Mouse (Mus musculus): ENCODE measurements around the gene Crocc.
A peak's percentile ranks its signal among the peaks of the same experiment; 100 is the strongest.

Crocc gene

DNA sequence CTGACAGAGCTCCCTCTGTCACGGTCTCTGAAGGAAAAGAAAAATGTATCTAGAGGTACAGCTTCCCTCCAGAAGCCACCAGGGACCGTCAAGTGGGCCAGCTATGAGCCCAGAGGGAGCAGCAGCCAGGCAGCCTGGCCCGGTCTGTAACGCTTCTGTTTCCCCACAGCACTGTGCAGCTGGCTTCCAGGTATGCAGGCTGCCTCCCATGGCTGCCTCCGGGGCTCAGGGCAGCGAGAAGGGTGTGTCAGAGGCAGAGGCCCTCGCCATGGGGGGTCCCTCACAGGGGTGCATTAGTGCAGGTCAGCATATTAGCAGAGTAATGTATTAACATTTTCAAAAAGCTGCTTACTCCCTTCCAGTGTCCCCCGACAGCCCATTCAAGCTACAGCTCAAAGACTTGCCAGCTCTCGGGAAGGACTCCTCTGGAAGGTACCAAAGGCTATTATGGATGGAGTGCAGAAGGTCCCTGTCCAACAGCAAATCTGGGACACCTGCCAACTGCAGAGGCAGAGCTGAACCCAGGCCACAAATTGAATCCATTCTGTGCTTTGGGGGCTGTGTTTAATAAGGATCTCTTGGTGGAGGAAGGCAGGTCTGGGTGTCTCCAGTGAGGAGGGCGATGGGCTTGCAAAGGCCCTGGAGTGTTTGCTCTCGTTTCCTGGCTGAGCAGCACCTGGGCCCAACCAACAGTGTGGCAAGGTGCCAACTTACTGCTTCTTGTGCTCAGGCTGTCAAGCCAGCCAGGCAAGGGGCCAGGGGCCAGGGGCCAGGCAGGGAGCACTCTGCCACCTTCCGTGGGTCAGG is 6.6 kb upstream of the Crocc start:
- DNase-seq: no peak

DNA sequence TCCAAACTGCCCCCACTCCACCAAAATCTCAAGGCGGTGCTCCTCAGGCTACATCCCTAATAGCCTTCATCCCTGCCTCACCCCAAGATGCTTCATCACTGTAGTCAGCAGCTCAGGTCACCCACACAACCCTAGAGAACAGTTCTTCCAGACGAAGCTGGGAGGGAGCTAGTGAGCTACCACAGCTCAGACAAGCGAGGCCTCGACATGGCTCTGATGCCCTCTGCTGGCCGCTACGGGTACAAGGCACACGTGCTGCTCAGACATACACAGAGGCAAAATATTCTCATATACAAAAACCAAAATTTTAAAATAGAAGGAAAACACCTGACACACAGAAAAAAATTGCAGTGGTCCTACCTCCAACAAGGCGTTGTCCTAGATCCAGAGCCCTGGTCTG is 4.8 kb upstream of the Crocc start:
- peak; percentile 85 for DNase-seq

DNA sequence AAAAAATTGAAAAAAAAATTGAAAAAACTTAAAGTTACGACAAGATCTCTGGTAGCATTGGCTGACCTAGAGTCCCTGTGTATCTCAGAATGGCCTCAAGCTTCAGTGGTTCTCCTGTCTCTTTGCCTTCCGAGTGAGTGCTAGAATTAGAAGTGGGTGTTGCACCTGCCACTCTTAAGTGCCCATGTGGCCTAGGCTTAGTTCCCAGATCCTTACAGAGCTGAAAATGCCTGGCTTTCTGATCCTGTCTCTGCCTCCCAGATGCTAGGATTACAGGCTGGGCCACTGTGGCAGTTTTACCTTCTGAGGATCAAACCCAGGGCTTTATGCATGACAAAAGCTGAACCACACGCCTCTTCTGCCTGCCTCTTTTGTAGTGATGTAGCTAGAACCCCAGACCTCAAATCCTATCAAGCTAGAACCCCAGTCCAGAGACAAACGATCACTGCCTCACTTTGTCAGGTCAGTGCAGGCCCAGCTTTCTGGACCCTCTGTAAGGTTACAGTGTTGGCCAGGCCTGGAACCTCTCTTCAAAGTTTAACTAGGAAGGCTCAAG is 3.8 kb upstream of the Crocc start:
- no peak for DNase-seq

DNA sequence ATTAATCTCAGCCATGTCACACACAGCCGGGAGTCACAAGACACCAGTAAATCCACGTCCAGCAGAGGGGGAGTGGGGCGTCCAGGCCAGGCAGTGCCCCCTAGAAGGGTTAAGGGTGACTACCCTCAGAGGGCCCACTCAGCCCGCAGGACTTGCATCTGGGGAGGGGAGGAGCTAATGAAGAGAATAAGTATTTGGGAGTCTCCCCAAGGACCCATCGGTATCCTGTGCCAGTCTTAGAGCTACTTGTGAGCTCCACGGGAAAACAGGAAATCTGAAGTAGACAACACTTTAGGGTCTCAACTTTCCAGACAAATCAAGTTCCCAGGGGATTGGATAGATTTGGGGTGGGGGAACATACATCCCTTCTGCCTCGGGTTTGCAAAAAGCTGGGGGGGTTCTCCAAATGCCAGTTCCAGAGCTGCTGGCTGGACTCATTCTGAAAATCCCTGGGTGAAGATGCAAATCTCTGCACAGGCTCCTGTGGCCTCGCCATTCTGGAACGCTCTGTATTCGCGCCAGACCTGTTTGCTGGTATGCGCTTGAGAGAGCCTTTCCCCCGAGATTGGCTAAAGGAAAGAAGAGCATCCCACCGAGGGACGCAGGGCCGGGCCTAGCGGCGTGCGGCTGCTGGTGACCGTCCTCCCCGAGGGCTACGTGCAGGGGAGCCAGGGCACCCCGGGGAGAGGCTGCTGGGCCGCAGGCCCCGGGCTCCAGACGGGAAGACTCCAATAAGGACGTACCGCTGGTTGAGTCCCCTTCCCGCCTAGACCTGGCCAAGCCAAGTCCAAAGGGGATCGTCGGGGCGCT is 529 bp downstream of the Crocc start:
- no peak for DNase-seq

DNA sequence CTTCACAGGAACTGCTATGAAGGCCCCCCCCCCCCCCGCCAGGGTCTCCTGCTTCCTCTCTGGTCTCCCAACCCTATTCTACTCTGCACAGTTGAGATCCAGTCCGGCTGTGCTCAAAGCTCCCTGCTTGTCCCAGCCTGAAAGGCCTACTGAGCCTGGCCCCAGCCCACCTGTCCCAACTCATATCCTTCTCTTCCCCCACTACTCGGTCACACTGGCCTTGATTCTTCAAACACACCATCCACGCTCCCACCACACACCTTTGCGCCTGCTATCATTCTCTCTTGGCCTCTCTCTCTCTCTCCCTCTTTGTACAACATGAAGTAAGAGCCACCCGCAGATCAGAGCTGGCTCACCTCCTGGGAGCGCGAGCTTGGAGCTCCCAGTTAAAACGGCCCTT is 1.5 kb downstream of the Crocc start:
- no peak for DNase-seq

DNA sequence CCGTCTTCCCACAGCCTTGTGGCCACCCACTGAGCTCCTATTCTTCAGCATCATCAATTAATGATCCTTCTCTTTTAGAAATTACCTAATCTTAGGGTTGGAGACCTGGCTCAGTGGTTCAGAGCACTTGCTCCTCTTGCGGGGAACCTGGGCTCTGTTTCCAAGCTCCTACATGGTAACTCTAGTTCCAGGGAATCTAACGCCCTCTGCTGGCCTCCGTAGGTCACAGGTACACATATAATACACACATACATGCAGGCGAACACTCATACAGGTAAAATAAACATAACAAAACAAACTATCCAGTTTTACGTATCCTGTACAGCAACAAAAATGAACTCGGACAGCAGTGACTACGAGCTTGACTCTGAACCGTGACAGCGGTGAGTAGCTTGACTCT is 3.4 kb downstream of the Crocc start:
- DNase-seq: no peak

DNA sequence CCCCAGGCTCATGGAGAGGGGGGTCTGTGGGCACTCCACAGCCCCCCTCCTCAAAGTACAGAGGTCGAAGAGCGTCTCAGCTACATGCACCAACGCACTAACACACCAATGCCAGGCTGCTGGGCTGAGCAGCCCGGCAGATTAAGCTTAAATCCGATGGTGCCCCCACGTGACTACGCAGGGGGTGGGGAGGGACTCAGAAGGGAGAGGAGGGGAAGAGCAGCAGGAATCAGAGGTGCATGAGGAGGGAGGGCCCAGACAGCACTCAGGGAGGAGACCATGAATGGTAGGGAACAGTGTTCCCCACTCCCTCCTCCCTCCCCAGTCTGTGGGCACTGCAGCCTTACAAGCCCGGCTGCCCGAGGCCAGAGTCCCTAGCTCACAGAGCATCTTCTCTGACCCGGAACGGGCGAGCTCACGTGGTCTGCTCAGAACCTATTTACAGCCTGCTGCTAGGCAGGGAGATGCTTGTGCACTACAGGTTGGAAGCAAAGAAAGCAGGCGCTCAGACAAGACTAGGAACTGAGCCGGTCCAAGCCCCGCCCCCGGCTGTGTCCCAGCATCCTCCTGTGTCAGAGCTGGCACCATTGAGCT is 6.7 kb downstream of the Crocc start:
- peak; percentile 85 for DNase-seq

DNA sequence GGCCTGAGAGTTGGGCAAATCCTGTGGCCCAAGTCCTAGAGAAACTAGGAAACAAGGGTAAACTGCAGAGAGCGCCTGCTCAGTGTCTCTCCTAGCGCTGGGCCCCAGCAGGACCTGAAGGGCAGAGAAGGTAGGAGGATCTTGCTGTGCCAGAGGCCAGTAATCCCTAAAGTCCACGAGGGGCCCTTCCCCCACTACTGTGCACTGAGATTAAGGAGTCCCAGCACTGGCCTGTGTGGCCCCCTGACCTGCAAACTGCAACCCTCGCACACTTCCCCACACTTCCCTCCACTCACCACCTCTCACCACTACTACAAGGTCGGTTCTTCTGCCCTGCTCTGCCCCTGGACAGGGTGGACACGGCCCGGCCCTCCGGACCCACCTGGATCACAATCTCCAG is 7.2 kb downstream of the Crocc start:
- no peak for DNase-seq

DNA sequence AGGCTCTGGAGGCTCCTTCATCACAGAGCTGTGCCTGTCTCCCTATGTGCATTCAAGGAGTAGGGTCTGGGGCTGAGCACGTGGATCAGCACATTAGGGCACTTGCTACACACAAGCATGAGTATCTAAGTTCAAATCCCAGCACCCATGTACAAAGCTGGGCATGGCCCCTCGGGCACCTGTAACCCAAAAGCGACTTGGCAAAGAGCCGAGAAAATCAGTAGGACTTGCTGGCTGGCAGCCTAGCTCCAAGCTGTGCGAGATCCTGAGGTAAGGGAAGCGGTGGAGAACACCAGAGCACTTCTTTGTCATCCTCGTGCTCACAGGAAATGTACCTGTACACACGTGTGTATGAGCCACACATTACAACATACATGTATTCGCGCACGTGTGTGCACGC is 7.9 kb downstream of the Crocc start:
- no peak for DNase-seq

DNA sequence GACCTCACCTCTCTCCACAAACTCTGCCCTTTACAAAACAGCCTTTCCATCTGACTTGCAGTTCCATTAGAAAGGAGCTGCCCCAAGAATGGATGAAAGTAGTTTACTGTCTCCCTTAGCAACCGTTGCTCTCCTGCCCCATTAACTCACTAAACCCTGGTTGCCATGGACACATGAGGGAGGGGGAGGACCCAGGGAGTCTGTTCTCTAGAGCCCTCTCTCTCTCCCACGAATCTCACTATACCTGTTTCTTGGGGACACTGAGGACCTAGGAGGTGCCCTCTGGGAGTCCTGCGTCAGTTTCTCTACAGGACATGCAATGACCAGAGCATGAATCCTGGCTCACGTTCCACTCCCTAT is 10.9 kb downstream of the Crocc start:
- peak; percentile 71 for DNase-seq

DNA sequence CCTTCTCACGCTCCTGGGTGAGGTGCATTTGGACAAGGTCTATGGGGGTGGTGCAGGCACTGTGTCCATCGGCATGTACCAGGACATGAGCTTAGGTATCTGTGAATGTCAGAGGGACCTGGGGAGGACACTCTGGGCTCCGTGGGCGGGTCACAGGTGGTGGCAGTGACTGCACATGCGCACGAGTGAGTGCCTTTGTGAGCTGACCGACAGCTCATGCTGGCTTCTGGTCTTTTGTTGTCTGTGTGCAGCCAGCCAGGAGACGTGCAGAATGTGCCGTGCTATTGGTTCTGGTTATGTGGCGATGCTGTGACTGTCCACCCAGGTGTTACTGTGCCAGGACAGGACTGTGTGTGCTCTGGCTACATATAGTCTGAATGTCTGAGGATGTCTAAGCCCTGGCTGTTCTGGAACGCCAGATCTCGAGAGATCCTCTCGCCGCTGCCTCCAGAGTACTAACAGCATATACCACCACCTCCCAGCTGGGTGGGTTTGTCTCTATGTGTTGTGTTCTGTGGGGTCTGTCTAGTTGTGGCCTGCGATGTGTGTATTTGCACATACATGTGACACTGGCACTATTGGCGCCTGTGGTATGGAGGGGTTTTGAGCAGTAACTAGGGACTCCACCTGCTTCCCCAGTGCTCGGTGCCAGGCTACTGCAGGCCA is 11.4 kb downstream of the Crocc start:
- DNase-seq: no peak

DNA sequence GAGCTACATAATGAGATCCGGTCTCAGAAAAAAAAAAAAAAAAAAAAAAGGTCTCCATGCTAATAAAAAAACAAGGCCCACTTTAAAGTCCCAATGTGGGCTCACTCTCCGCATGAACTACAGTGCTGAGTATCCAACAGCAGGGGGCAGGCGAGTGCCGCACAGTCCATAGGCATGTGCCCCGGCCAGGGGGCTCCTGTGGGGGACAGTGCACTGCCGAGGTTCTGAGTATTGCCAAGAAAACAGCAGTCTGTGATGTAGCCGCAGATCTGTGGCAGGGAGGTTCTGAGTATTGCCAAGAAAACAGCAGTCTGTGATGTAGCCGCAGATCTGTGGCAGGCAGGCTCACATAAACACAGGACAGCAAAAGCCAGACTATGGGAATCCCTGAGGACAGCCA is 15.5 kb downstream of the Crocc start:
- no peak for DNase-seq

DNA sequence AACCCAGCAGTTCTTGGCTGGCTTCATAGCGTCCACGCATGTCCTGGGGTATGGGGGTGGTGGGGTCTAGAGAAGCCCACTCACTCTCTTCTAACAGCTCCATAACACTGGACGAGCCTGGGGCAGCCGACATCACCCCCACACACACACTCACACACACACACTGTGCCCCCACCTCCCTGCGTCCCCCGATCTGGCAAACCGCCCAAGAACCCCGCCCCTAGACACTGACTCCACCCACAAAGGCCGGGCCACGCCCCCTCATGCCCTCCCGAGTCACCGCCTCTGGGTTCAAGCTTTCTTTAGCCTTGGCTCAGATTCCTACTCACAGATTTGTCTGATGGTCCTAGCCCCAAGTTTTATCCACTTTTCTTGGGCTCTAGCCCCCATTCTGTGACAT is 19.2 kb downstream of the Crocc start:
- no peak for DNase-seq

DNA sequence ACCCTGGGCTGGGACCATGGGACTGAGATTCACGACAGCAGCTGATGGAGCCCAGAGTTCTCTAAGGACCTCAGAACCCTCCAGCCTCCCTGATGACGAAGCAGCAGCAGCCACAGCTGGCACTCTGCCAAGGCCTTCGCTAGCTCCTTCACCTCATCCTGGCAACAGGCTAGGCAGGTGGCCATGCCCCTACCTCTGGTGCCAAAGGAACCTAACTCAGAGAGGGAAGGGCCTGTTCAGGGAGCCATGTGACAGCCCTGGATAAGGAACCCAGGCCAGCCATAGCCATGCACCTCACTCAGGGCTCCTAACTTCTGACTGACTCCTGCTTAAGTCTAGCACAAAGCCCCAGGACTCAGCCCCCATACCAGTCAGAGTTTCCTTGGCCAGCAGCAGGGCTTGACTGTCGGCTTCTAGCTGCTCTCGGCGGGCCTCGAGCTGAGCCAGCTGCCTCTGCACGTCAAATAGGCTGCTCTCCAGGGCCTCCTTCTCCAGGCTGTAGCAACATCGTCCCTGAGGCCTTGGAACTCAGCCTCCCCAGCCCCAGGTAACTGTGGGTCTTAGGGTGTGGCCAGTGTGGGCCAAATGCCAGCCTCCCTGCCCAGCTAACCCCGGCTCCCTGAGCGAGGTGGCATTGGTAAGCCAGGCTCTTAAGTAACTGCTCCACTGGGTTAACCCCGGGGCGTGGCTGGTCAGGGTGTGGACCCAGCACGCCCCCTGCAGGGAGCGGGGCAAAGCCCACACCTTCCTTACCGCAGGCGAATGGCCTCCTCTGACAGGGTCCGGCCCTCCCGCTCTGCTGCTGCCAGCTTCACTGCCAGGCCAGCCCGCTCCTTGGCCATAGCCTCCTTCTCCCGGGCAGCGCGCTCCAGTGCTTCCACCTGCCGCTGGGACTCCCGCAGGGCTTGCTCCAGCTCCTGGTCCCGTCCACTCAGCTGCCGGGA is 26.5 kb downstream of the Crocc start:
- no peak for DNase-seq

DNA sequence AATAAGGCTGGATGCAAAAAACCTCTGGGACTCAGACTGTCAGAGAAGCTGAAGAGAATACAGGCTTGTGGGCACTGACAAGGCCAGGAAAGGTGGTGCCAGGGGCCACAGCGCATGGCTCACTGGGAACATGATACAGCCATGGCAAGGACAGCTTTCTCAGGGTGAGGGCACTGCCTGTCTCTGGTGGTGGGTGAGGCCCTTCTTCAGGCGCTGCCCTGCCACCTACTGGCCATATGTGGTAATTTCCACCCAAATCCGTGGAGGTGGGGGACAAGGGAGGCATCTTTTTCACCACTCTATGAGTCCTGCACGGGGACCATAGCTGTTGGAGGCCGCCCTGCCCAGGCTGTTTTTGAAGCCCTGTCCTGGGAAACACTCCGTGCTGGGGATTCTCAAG is 28.6 kb downstream of the Crocc start:
- DNase-seq: peak; percentile 76

DNA sequence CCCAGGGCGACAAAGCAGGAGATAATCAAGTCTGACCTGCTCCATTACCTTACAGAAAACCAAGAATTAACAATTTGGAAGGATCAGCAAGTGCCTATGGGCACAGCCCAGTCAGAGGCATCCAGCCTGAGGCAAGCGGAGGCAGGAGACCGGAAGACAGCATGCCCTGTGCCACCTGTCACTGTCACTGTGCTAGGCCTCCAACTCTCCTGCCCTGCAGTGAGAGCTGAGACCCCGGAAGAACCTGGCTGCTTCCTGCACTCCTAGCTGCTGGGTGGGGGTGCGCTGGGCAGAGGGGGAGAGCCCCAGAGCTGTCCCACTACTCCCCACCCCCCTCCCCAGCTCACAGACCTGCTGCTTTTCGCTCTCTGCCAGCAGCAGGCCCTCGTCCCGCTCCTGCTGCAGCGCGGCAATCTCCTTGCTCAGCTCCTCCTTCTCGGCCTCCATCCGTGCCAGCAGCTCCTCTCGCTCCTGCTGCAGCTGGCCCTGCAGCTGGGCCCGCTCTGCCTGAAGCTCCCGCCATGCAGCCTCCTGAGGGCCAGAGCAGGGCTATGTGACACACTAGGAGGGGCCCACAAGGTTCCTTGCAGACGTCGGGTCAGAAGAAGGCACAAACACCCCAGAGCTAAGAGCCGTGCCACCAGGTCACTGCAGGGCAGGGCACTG is 29.7 kb downstream of the Crocc start:
- DNase-seq: no peak

DNA sequence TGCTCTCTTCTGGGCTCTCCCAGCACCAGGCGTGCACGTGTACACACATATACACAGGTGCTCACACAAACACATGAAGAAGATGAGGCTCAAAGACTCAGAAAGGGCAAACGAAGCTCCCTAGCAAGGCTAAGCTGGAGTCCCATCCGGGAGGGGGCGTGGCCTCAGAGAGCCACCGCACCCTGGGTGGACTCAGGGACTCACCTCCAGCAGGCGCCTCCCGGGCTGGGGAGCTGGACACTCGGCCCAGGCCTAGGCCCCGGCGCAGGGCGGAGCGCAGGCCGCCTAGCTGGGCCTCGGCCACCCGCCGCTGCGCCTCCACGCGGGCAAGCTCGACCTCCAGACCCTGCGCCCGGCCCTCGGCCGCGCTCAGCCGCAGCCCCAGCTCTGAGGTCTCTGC is 35.4 kb downstream of the Crocc start:
- DNase-seq: no peak

DNA sequence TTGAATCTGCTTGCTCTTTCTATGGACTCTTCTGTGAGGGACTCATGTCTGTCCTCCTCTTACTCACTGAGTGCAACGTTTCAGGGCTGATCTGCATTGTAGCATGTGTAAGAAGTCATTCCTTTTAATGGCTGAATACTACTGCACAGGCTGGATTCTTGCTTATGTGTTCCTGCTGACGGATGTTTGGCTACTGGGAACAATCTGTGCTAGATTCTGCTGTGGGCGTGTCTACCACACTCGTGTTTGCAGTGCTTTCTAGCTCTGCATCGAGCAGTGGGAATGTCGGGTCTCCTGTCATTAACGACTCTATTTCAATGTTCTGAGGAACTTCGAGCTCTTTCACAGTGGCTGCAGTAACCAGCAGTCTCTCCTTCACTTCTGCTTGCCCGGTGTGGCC is 36.3 kb downstream of the Crocc start:
- no peak for DNase-seq

DNA sequence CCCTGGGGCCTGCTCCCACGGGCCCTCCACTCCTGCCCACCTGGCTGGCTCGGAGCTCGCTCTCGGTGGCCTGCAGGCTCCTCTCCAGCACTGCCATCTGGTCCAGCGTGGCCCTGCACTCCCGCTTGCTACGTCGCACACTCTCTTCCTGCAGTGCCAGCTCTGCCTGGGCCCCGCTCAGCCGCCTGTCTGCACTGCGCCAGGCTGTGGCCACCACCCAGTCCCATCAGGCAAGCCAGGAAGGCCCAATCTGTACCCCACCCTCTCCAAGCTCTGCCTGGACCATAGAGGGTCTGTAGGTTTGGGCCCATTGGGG is 38.8 kb downstream of the Crocc start:
- no peak for DNase-seq

DNA sequence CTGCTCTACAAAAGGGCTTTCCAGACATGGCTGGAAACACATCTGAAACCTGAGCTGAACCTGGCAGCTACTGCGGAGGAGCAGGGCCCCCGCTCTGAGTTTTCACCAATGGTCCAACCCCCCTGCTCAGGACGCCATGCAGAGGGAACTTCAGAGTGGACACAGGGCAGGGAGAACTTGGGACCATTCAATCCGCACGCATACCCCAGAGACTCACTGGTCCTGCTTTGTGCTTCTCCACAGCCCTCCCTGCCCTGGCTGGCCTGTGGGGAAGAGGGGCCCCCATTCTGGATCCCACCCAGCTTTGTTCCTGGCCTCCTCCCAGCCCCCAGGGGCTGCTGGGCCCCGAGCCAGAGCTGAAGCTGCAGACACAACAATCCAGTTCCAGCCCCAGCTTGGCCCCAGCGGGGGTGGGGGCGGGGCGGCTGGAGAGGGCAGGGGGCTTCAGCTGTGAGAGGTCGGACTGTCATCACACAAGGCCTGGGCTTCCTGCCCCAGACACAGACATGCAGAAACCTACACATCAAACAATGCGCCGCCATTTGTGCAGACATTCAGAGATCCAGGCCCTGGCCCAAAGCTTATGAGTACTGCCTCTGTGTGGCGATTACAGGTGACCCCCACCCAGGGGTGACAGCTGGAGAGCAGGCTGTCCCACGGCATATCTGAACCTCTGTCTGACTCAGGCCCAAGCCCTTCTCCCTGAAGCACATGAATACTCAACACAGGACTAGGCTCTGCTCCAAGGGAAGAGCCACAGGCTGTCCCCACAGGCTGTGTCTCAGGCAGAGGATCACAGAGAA is 39.3 kb downstream of the Crocc start:
- DNase-seq: no peak

DNA sequence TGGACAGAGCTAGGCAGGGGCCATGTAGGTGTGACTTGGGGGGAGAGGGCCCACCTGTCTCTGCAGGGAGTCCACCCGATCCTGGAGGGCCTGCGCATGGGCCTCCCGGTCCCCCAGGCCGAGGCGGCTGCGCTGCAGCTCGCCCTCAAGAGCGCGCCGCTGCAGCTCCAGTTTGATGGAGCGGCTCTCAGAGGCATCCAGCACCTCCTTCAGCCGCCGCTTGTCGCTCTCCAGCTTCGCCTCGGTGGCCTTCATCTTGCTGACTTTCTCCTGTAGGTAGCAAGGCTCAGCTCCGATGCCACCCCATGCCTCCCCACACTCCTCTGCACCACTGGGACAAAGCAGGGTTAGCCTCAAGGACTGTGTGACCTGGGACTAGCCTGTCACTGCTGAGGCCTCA is 40.1 kb downstream of the Crocc start:
- no peak for DNase-seq

Measured in right cerebral cortex, adult 18-20 months (tissue).